8 mouse cellular contexts compared by ENCODE assay signal in genomic region chr16:87353605-87354004, GRCm38 (mm10). TPM values are rescaled to one million over a fixed set of nuclear protein-coding genes. Genes with fewer than 3 reads are reported as not detected.
DNase-seq lines count a peak whose midpoint lies in the region; ATAC-seq and TF ChIP-seq lines count a peak whose summit lies in the region.

No protein-coding gene starts in this region.

- H3K9me3 ChIP-seq in heart, postnatal 0 days (replicated peaks; ENCODE audit: control insufficient read depth, low read length), result no peaks in the 10 kb centered on the region
- 0 out of 2 replicates have a peak, but pooled peaks cover 4% of the 10 kb centered on the region for H3K9me3 ChIP-seq in hindbrain, embryonic 12.5 days (replicated peaks)
- H3K9me3 ChIP-seq in midbrain, embryonic 11.5 days (ENCODE audit: control insufficient read depth, low read length), result no peaks in the 10 kb centered on the region

- H3K27me3 ChIP-seq in heart, postnatal 0 days (ENCODE audit: control insufficient read depth, insufficient read depth, low read length), result no peaks in the 10 kb centered on the region
- H3K27me3 ChIP-seq in hindbrain, embryonic 12.5 days, result no peaks in the 10 kb centered on the region
- no peaks in the 10 kb centered on the region for H3K27me3 ChIP-seq in midbrain, embryonic 11.5 days (ENCODE audit: control insufficient read depth, insufficient read depth, low read length)

- H3K4me1 ChIP-seq in heart, postnatal 0 days (ENCODE audit: control insufficient read depth, insufficient read depth), result 0 out of 2 replicates have a peak, but pooled peaks cover 4% of the 10 kb centered on the region
- H3K4me1 ChIP-seq in bone marrow macrophage, adult 2 months (ENCODE audit: control insufficient read depth, insufficient read depth, low read length), result peaks cover 11% of the 10 kb centered on the region
- no peaks in the 10 kb centered on the region for H3K4me1 ChIP-seq in hindbrain, embryonic 12.5 days
- H3K4me1 ChIP-seq in midbrain, embryonic 11.5 days (ENCODE audit: control insufficient read depth, insufficient read depth, low read length), result no peaks in the 10 kb centered on the region

- no peak for TF ChIP-seq CTCF in heart, postnatal 0 days (IDR thresholded peaks at IDR 0.05; ENCODE audit: low read depth)
- no peak for TF ChIP-seq CTCF in bone marrow macrophage, adult 2 months (IDR thresholded peaks at IDR 0.05; ENCODE audit: low read depth, low read length)

- H3K4me2 ChIP-seq in heart, postnatal 0 days (ENCODE audit: low read depth, low read length), result peak overlapping the region; percentile 52; the same call in 1 of the 2 replicates
- peak overlapping the region; percentile 50 for H3K4me2 ChIP-seq in hindbrain, embryonic 12.5 days (replicated peaks)
- peak overlapping the region; percentile 46; the same call in 1 of the 2 replicates for H3K4me2 ChIP-seq in midbrain, embryonic 11.5 days

- H3K9ac ChIP-seq in heart, postnatal 0 days (replicated peaks; ENCODE audit: low read depth, low read length), result no peak overlapping the region
- no peak overlapping the region for H3K9ac ChIP-seq in hindbrain, embryonic 12.5 days
- H3K9ac ChIP-seq in midbrain, embryonic 11.5 days (ENCODE audit: low read length), result no peak overlapping the region

- H3K36me3 ChIP-seq in heart, postnatal 0 days (replicated peaks; ENCODE audit: control insufficient read depth, insufficient read depth, low read length), result peaks cover 21% of the 10 kb centered on the region
- peaks cover 11% of the 10 kb centered on the region; the same call in 1 of the 2 replicates for H3K36me3 ChIP-seq in hindbrain, embryonic 12.5 days
- no peaks in the 10 kb centered on the region for H3K36me3 ChIP-seq in midbrain, embryonic 11.5 days (ENCODE audit: control insufficient read depth, insufficient read depth, low read length)

- peak overlapping the region; percentile 98; the same call in 1 of the 2 replicates for H3K27ac ChIP-seq in heart, postnatal 0 days (ENCODE audit: low read depth)
- H3K27ac ChIP-seq in bone marrow macrophage, adult 2 months (ENCODE audit: insufficient read depth, low read depth, low read length), result peak overlapping the region; percentile 57
- H3K27ac ChIP-seq in hindbrain, embryonic 12.5 days, result no peak overlapping the region
- H3K27ac ChIP-seq in midbrain, embryonic 11.5 days (ENCODE audit: low read depth, low read length), result no peak overlapping the region

- peak overlapping the region; percentile 78 for H3K4me3 ChIP-seq in heart, postnatal 0 days (ENCODE audit: low read depth, low read length)
- no peak overlapping the region for H3K4me3 ChIP-seq in bone marrow macrophage, adult 2 months (ENCODE audit: insufficient read depth, low read length)
- peak overlapping the region; percentile 81; the same call in 1 of the 2 replicates for H3K4me3 ChIP-seq in hindbrain, embryonic 12.5 days
- H3K4me3 ChIP-seq in midbrain, embryonic 11.5 days (ENCODE audit: low read depth, low read length), result peak overlapping the region; percentile 73; the same call in 1 of the 2 replicates

- no peak for DNase-seq in heart, postnatal 0 days (ENCODE audit: low spot score)
- no peak for DNase-seq in heart, adult 18-20 months
- DNase-seq in midbrain, embryonic 11.5 days (ENCODE audit: low spot score, missing footprints), result no peak
- no peak for DNase-seq in gastrocnemius, postnatal 25 days
- no peak for DNase-seq in right cerebral cortex, postnatal 25 days

- no peak for TF ChIP-seq POLR2A in bone marrow macrophage, adult 2 months (IDR thresholded peaks at IDR 0.05; ENCODE audit: borderline replicate concordance, low read depth, low read length)

- no peak for ATAC-seq in heart, postnatal 0 days (ENCODE audit: insufficient read depth, low read depth)
- ATAC-seq in hindbrain, embryonic 12.5 days (ENCODE audit: low FRiP score), result peak; percentile 24; the same call in 1 of the 2 replicates
- ATAC-seq in midbrain, embryonic 11.5 days (ENCODE audit: low FRiP score), result peak; percentile 40; the same call in 1 of the 2 replicates
- ATAC-seq in frontal cortex, adult (ENCODE audit: low TSS enrichment), result no peak

- WGBS in heart, postnatal 0 days, result 100% methylated on average over 1 of the region's 1 CpGs
- WGBS in hindbrain, embryonic 12.5 days, result 95% methylated on average over 1 of the region's 1 CpGs
- 92% methylated on average over 1 of the region's 1 CpGs for WGBS in midbrain, embryonic 11.5 days

- TF ChIP-seq EP300 in heart, postnatal 0 days (IDR thresholded peaks at IDR 0.05; ENCODE audit: low read depth), result no peak

RNA-seq across cellular contexts. Expression of gene N6amt1, which starts 0.4 kb away (rescaled TPM):
- 13.9 and 20.9 TPM in 2 replicates for total RNA-seq in heart, postnatal 0 days (2014; rRNA removed; ENCODE audit: low replicate concordance)
- 33.9 and 40.4 TPM in 2 replicates for polyA plus RNA-seq in heart, postnatal 0 days (2015; fragmentation: Nextera tagmentation; extraction: Ambion mirVana)
- 10 to 100 TPM; 18.6 to 22.4 TPM for total RNA-seq in heart, adult 18-20 months (2021)
- 10.6 and 11.5 TPM in 2 replicates for polyA plus RNA-seq in bone marrow macrophage, adult 2 months (2012; ENCODE audit: insufficient read depth, insufficient read length, missing spikeins)
- polyA plus RNA-seq in hindbrain, embryonic 12.5 days (2016; fragmentation: Nextera tagmentation; extraction: Ambion mirVana), result 17.4 and 19.9 TPM in 2 replicates
- polyA plus RNA-seq in midbrain, embryonic 11.5 days (2014; fragmentation: Nextera tagmentation; extraction: Ambion mirVana), result 14.7 and 15.3 TPM in 2 replicates
- 1 to 10 TPM; 6.6 to 7.1 TPM for total RNA-seq in gastrocnemius, postnatal 25 days (2021)

Comparison
In these comparisons a context has a peak if more than half of its experiments do, and no peak if none do; other contexts are left out.
1. ATAC-seq: peak in hindbrain, embryonic 12.5 days (single experiment) and midbrain, embryonic 11.5 days (single experiment); none in heart, postnatal 0 days (single experiment) and frontal cortex, adult (single experiment).
2. H3K27ac ChIP-seq: peak in heart, postnatal 0 days (single experiment) and bone marrow macrophage, adult 2 months (single experiment); none in hindbrain, embryonic 12.5 days (single experiment) and midbrain, embryonic 11.5 days (single experiment).
3. Peak in every context shown above with its lines, with median percentiles within 50 percentile points of each other: H3K4me2 ChIP-seq.